Mouse (Mus musculus) liver, embryonic 16.5 days (tissue): ENCODE results near the gene Sftpa1. TPM values are rescaled to one million over a fixed set of nuclear protein-coding genes. Genes with fewer than 3 reads are reported as not detected.

ENCODE experiments used
- ATAC-seq: fragments of 200-750 bp; cut with Nextera tagmentation; 2 replicates; pipeline ENCODE4 v1.8.0; 2017; ENCODE audit warnings: low read depth, mild to moderate bottlenecking, moderate number of reproducible peaks, moderate library complexity
- H3K27ac ChIP-seq: fragments of 300-500 bp; sonication (generic); 2 replicates; pipeline ENCODE4 v1.5.1; 2014; ENCODE audit warnings: mild to moderate bottlenecking, low read length
- H3K27me3 ChIP-seq: fragments of 300-500 bp; sonication (generic); 2 replicates; pipeline ENCODE4 v1.6.1; 2014; ENCODE audit warnings: low read depth, low read length, mixed read lengths; ENCODE audit not compliant: control insufficient read depth, insufficient read depth
- H3K36me3 ChIP-seq: fragments of 300-500 bp; sonication (generic); 2 replicates; pipeline ENCODE4 v1.6.1; 2014; ENCODE audit warnings: mild to moderate bottlenecking; ENCODE audit not compliant: control insufficient read depth, insufficient read depth
- H3K4me1 ChIP-seq: fragments of 300-500 bp; sonication (generic); 2 replicates; pipeline ENCODE4 v1.6.1; 2014; ENCODE audit warnings: low read depth, low read length, mixed read lengths; ENCODE audit not compliant: control insufficient read depth
- H3K4me2 ChIP-seq: fragments of 300-500 bp; sonication (generic); 2 replicates; pipeline ENCODE4 v1.6.1; 2014; ENCODE audit warnings: low read depth, low read length, mixed read lengths
- H3K4me3 ChIP-seq: fragments of 300-500 bp; sonication (generic); 2 replicates; pipeline ENCODE4 v1.5.1; 2014; ENCODE audit warnings: low read depth, mild to moderate bottlenecking, low read length
- H3K9ac ChIP-seq: fragments of 300-500 bp; sonication (generic); 2 replicates; pipeline ENCODE4 v1.6.1; 2014; ENCODE audit warnings: low read depth, low read length
- H3K9me3 ChIP-seq: fragments of 300-500 bp; sonication (generic); replicated peaks from 2 replicates; pipeline ENCODE4 v1.6.1; 2016; ENCODE audit warnings: low read length; ENCODE audit not compliant: control insufficient read depth
- WGBS: fragments of 180-500 bp; shearing (Covaris S2); extraction: QIAGEN DNeasy Blood & Tissue Kit; methylation state at CpG from one replicate; pipeline ENCODE4 v1.1.7; 2014; ENCODE audit not compliant: insufficient replicate concordance; 5-methylcytosine and 5-hydroxymethylcytosine counted together
- polyA plus RNA-seq: library from polyadenylated mRNA; unstranded; fragments of >200 nt; fragmentation: Nextera tagmentation; extraction: Ambion mirVana; gene quantifications from 2 replicates; pipeline ENCODE4 v1.2.1, GENCODE M21; 2015

Sftpa1 gene
- 0.11 and 0.21 TPM in 2 replicates for polyA plus RNA-seq

- Histone ChIP-seq H3K9me3 (no peaks in the 10 kb centered on the region), H3K9ac (no peak within 1 kb of the TSS), H3K4me1 (no peaks in the 10 kb centered on the region), H3K27me3 (no peaks in the 10 kb centered on the region), H3K4me2 (no peak within 1 kb of the TSS), H3K27ac (no peak within 1 kb of the TSS), H3K36me3 (no peaks in the 10 kb centered on the region), H3K4me3 (no peak within 1 kb of the TSS)
- ATAC-seq: no peak
- WGBS: 72% methylated on average over 7 of the region's 7 CpGs
Observed at GRCm38 (mm10) chr14:41131540-41131939, at the start of gene Sftpa1. TSS of gene Sftpa1 (plus strand) at chr14:41131782.

GRCm38 (mm10) chr14:41082408-41082807 is 49.2 kb upstream of the Sftpa1 start:
- Histone ChIP-seq H3K4me1 (no peaks in the 10 kb centered on the region), H3K9ac (no peak overlapping the region), H3K4me2 (no peak overlapping the region), H3K27ac (no peak overlapping the region), H3K36me3 (no peaks in the 10 kb centered on the region), H3K9me3 (no peaks in the 10 kb centered on the region), H3K27me3 (no peaks in the 10 kb centered on the region), H3K4me3 (no peak overlapping the region)
- 61% methylated on average over 2 of the region's 2 CpGs for WGBS
- no peak for ATAC-seq

- no peak overlapping the region for H3K9ac ChIP-seq
- no peak overlapping the region for H3K4me3 ChIP-seq
- H3K9me3 ChIP-seq: no peaks in the 10 kb centered on the region
- WGBS: 58% methylated on average over 1 of the region's 1 CpGs
- no peaks in the 10 kb centered on the region for H3K36me3 ChIP-seq
- H3K4me1 ChIP-seq: no peaks in the 10 kb centered on the region
- no peak overlapping the region for H3K27ac ChIP-seq
- no peak for ATAC-seq
- H3K4me2 ChIP-seq: no peak overlapping the region
- H3K27me3 ChIP-seq: no peaks in the 10 kb centered on the region
Observed at GRCm38 (mm10) chr14:41087509-41087908, 44.1 kb upstream of the Sftpa1 start.

- Histone ChIP-seq H3K4me3 (no peak overlapping the region), H3K27me3 (no peaks in the 10 kb centered on the region), H3K4me2 (no peak overlapping the region), H3K27ac (no peak overlapping the region), H3K9me3 (no peaks in the 10 kb centered on the region), H3K36me3 (no peaks in the 10 kb centered on the region), H3K9ac (no peak overlapping the region), H3K4me1 (no peaks in the 10 kb centered on the region)
- ATAC-seq: no peak
- 38% methylated on average over 8 of the region's 8 CpGs for WGBS
Observed at GRCm38 (mm10) chr14:41090777-41091176, 40.8 kb upstream of the Sftpa1 start.

GRCm38 (mm10) chr14:41094114-41094513 is 37.5 kb upstream of the Sftpa1 start:
- 20% methylated on average over 1 of the region's 1 CpGs for WGBS
- ATAC-seq: no peak
- H3K9ac ChIP-seq: no peak overlapping the region

GRCm38 (mm10) chr14:41096296-41096860 is 35.2 kb upstream of the Sftpa1 start:
- Histone ChIP-seq H3K9ac (no peak overlapping the region), H3K36me3 (no peaks in the 10 kb centered on the region), H3K9me3 (no peaks in the 10 kb centered on the region), H3K4me1 (no peaks in the 10 kb centered on the region), H3K4me3 (no peak overlapping the region), H3K27me3 (no peaks in the 10 kb centered on the region), H3K27ac (no peak overlapping the region; the same call in 1 of the 2 replicates), H3K4me2 (no peak overlapping the region)
- 56% methylated on average over 3 of the region's 3 CpGs for WGBS
- peak; percentile 74; the same call in 1 of the 2 replicates for ATAC-seq

More at GRCm38 (mm10) chr14:41094114-41094513, 37.5 kb upstream of the Sftpa1 start:
- H3K27ac ChIP-seq: no peak overlapping the region
- no peaks in the 10 kb centered on the region for H3K27me3 ChIP-seq
- H3K9me3 ChIP-seq: no peaks in the 10 kb centered on the region
- no peak overlapping the region for H3K4me2 ChIP-seq
- H3K4me3 ChIP-seq: no peak overlapping the region
- H3K4me1 ChIP-seq: no peaks in the 10 kb centered on the region
- H3K36me3 ChIP-seq: no peaks in the 10 kb centered on the region

- no peak overlapping the region for H3K4me2 ChIP-seq
- no peaks in the 10 kb centered on the region for H3K27me3 ChIP-seq
- no peak overlapping the region for H3K9ac ChIP-seq
- no peaks in the 10 kb centered on the region for H3K9me3 ChIP-seq
- H3K4me3 ChIP-seq: no peak overlapping the region
- 62% methylated on average over 1 of the region's 1 CpGs for WGBS
- H3K36me3 ChIP-seq: no peaks in the 10 kb centered on the region
- no peak for ATAC-seq
- H3K27ac ChIP-seq: no peak overlapping the region
- no peaks in the 10 kb centered on the region for H3K4me1 ChIP-seq
Observed at GRCm38 (mm10) chr14:41098726-41099125, 32.9 kb upstream of the Sftpa1 start.

- Histone ChIP-seq H3K4me1 (no peaks in the 10 kb centered on the region), H3K36me3 (no peaks in the 10 kb centered on the region), H3K4me3 (no peak overlapping the region), H3K27me3 (no peaks in the 10 kb centered on the region), H3K4me2 (no peak overlapping the region), H3K9ac (no peak overlapping the region), H3K9me3 (no peaks in the 10 kb centered on the region), H3K27ac (no peak overlapping the region; the same call in 1 of the 2 replicates)
- ATAC-seq: no peak
- WGBS: 34% methylated on average over 3 of the region's 3 CpGs
Observed at GRCm38 (mm10) chr14:41100712-41101111, 30.9 kb upstream of the Sftpa1 start.

GRCm38 (mm10) chr14:41101242-41101641 is 30.3 kb upstream of the Sftpa1 start:
- H3K4me2 ChIP-seq: no peak overlapping the region
- 58% methylated on average over 5 of the region's 5 CpGs for WGBS
- H3K27ac ChIP-seq: no peak overlapping the region
- no peak for ATAC-seq
- H3K36me3 ChIP-seq: no peaks in the 10 kb centered on the region
- no peak overlapping the region for H3K9ac ChIP-seq
- no peak overlapping the region for H3K4me3 ChIP-seq
- no peaks in the 10 kb centered on the region for H3K4me1 ChIP-seq
- H3K27me3 ChIP-seq: no peaks in the 10 kb centered on the region
- no peaks in the 10 kb centered on the region for H3K9me3 ChIP-seq
